Mouse (Mus musculus): Measurements from ENCODE around the gene Has3. TPM values are rescaled to one million over a fixed set of nuclear protein-coding genes. Genes with fewer than 3 reads are reported as not detected.

The Has3 gene
- polyA plus RNA-seq (2012; rRNA removed): 0.72 and 0.98 TPM in 2 replicates

DNA sequence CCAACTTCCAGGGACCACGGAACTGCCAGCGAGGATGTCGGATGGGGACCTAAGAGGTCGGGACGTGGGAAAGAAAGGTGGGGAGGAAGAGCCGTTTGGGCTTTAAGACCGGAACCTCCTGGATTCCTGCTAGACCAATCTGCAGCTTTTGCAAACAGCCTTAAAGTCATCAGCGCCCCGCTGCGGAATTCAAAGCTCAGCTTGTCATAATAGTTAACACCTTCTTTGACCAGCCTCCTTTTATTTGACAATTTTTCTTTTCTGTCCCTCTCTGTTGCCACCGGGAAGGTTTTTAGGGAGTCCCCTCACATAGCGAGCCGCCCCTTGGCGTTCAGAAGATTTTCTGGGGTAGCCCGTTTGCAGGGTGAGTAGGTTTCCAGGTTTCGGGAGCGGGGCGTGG is at the start of gene Has3:
Has3 (plus strand) TSS at position 192 of the 400 bp plus-strand sequence.
- Histone ChIP-seq H3K36me3 (ENCODE audit: control insufficient read depth, insufficient read depth, low read length) (no peaks in the 10 kb centered on the region), H3K4me3 (ENCODE audit: insufficient read depth, low read depth, low read length) (peak within 1 kb of the TSS; percentile 53), H3K4me1 (ENCODE audit: control insufficient read depth, insufficient read depth, low read length) (peaks cover 7% of the 10 kb centered on the region), H3K27ac (ENCODE audit: insufficient read depth, low read depth, low read length) (no peak within 1 kb of the TSS), H3K27me3 (replicated peaks; ENCODE audit: control insufficient read depth, insufficient read depth, low read length) (no peaks in the 10 kb centered on the region)
- WGBS: 12% methylated on average over 18 of the region's 18 CpGs
- peak; percentile 31 for DNase-seq
- no peak for TF ChIP-seq POLR2A (IDR thresholded peaks at IDR 0.05; ENCODE audit: low read depth, low read length)

DNA sequence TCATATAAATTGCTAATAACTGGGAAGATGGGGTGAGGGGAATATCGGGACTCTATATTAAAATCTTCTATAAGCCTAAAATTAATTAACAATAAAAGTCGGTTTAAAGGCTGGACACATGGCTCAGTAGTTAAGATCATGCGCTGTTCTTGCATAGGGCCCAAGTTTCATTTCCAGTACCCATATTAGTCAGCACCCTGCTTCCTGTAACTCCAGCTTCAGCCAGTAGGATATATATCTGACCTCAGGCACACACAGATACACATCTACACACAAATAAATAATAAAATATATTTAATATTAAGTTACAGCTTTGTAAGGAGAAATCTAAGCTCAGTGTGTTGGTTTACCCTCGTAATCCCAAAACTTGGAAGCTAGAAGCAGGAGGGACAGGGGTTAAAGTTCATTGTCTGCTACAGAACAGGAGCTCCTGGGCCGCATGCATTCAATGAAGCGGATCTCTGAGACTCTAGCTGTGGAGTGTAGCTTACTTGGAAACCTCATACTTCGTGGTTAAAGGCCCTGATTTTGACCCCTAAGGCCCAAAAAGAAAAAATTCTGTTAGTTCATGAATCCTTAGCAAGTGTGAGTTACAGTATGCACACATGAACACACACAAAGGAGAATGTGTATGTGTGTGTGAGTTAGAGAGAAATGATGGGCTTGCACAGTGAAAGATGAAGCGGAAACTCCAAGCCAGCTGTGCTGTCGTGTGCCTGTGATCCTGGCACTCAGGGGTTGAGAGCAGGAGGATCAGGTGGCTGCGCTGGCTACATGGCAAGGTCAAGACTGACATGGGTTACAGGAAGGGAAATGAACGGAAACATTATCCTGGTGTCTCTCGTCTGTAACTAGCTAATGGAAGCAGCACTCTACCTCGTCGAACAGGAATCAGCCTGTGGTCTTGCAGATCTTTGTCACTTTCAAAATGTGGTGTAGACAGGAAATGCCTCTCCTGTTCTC is 49.2 kb upstream of the Has3 start:
- peak; percentile 56 for DNase-seq
- Histone ChIP-seq H3K4me1 (ENCODE audit: control insufficient read depth, insufficient read depth, low read length) (peaks cover 22% of the 10 kb centered on the region), H3K36me3 (ENCODE audit: control insufficient read depth, insufficient read depth, low read length) (no peaks in the 10 kb centered on the region), H3K27me3 (replicated peaks; ENCODE audit: control insufficient read depth, insufficient read depth, low read length) (no peaks in the 10 kb centered on the region), H3K27ac (ENCODE audit: insufficient read depth, low read depth, low read length) (no peak overlapping the region), H3K4me3 (ENCODE audit: insufficient read depth, low read depth, low read length) (no peak overlapping the region)
- TF ChIP-seq CTCF (conservative IDR thresholded peaks at IDR 0.05; ENCODE audit: insufficient read depth, insufficient read length, low read depth, low read length) (no peak), POLR2A (IDR thresholded peaks at IDR 0.05; ENCODE audit: low read depth, low read length) (no peak)
- WGBS: 54% methylated on average over 14 of the region's 14 CpGs

DNA sequence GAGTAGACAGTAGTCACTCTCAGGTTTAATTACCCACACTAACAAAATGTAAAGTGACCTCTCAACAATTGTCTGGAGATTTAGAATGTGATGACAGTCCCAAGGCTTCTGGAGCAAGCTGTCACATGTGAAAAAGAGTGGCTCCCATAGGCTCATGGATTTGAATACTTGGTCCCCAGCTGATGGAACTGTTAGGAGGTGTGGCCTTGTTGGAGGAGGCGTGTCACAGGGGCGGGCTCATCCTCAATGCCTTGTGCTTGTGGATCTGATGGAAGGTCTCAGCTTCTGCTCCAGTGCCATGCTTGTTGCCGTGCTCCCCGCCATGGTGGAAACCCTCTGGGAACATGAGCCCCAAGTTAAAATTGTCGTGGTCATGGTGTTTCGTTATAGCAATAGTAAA is 41.1 kb upstream of the Has3 start:
- WGBS: 94% methylated on average over 6 of the region's 6 CpGs
- TF ChIP-seq CTCF (conservative IDR thresholded peaks at IDR 0.05; ENCODE audit: insufficient read depth, insufficient read length, low read depth, low read length) (no peak), POLR2A (IDR thresholded peaks at IDR 0.05; ENCODE audit: low read depth, low read length) (no peak)
- H3K27ac ChIP-seq (ENCODE audit: insufficient read depth, low read depth, low read length): no peak overlapping the region
- no peak overlapping the region for H3K4me3 ChIP-seq (ENCODE audit: insufficient read depth, low read depth, low read length)
- no peaks in the 10 kb centered on the region for H3K36me3 ChIP-seq (ENCODE audit: control insufficient read depth, insufficient read depth, low read length)
- H3K27me3 ChIP-seq (replicated peaks; ENCODE audit: control insufficient read depth, insufficient read depth, low read length): no peaks in the 10 kb centered on the region
- no peaks in the 10 kb centered on the region for H3K4me1 ChIP-seq (ENCODE audit: control insufficient read depth, insufficient read depth, low read length)
- no peak for DNase-seq

DNA sequence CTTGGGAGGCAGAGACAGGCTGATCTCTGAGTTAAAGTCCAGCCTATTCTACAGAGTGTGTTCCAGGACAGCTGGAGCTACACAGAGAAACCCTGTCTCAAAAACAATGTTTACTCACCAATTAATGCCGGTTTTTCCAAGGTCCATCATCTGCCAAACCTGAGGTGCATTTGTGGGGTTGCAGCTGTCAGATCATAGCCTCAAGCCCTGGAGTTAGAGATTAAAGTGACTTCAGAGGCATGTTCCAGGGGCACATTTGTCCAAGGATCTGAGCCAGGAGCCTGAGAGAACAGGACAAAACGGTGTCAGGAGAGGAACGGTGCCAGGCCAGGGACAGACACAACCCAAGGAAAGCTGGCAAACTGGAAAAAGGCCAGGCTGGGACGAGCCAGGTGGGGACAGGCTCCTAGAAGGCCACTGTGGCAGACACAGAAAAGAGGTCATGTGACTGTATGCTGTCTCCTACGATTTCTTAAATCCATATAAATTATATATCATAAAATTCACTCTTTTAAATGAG is 40.5 kb upstream of the Has3 start:
- no peak overlapping the region for H3K27ac ChIP-seq (ENCODE audit: insufficient read depth, low read depth, low read length)

DNA sequence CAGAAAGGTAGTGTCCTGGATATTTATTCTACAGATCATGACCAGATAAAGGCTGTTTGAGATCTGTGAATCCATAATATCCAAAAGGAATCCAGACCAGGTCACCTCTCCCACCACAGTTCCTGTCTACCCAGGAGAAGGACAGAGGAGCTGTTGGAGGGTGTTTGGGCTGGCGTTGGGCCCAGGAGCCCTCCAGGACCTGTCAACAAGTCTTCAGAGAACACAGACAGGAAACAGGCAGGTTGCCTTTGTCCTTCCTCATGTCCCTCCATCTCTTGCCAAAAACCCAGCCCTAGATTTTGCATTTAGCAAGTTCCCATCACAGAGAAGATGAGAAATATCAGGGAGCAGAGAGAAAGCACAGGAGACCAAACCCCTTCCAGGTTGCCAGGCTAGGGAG is 35.1 kb upstream of the Has3 start:
- WGBS: 70% methylated on average over 1 of the region's 1 CpGs
- TF ChIP-seq POLR2A (IDR thresholded peaks at IDR 0.05; ENCODE audit: low read depth, low read length) (no peak), CTCF (conservative IDR thresholded peaks at IDR 0.05; ENCODE audit: insufficient read depth, insufficient read length, low read depth, low read length) (no peak)
- no peak overlapping the region for H3K4me3 ChIP-seq (ENCODE audit: insufficient read depth, low read depth, low read length)
- H3K36me3 ChIP-seq (ENCODE audit: control insufficient read depth, insufficient read depth, low read length): no peaks in the 10 kb centered on the region
- H3K27me3 ChIP-seq (replicated peaks; ENCODE audit: control insufficient read depth, insufficient read depth, low read length): no peaks in the 10 kb centered on the region
- no peaks in the 10 kb centered on the region for H3K4me1 ChIP-seq (ENCODE audit: control insufficient read depth, insufficient read depth, low read length)
- peak; percentile 71 for DNase-seq
- H3K27ac ChIP-seq (ENCODE audit: insufficient read depth, low read depth, low read length): no peak overlapping the region

More for the DNA sequence above, 40.5 kb upstream of the Has3 start:
- 81% methylated on average over 5 of the region's 5 CpGs for WGBS
- Histone ChIP-seq H3K4me3 (ENCODE audit: insufficient read depth, low read depth, low read length) (no peak overlapping the region), H3K27me3 (replicated peaks; ENCODE audit: control insufficient read depth, insufficient read depth, low read length) (no peaks in the 10 kb centered on the region), H3K4me1 (ENCODE audit: control insufficient read depth, insufficient read depth, low read length) (no peaks in the 10 kb centered on the region), H3K36me3 (ENCODE audit: control insufficient read depth, insufficient read depth, low read length) (no peaks in the 10 kb centered on the region)
- peak; percentile 67 for DNase-seq
- TF ChIP-seq CTCF (conservative IDR thresholded peaks at IDR 0.05; ENCODE audit: insufficient read depth, insufficient read length, low read depth, low read length) (no peak), POLR2A (IDR thresholded peaks at IDR 0.05; ENCODE audit: low read depth, low read length) (no peak)

DNA sequence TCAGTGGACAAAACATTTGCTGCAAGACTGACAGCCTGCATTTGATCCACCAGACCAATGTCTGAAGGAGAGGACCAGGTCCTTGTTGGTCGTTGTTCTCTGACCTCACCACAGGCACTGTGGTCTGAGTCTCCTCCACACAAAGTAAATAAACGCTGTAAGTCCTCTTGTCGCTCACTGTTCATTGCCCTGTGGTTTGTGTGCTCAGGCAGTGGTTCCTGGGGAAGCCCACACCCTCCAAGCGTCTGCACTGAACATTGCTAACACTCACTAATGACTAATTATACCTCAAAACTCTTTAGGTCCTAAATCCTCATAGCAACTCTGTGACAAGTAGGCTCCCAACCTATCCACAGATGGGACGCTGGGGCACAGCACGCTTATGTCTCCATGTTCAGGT is 33.5 kb upstream of the Has3 start:
- no peak overlapping the region for H3K27ac ChIP-seq (ENCODE audit: insufficient read depth, low read depth, low read length)
- H3K27me3 ChIP-seq (replicated peaks; ENCODE audit: control insufficient read depth, insufficient read depth, low read length): no peaks in the 10 kb centered on the region
- no peak overlapping the region for H3K4me3 ChIP-seq (ENCODE audit: insufficient read depth, low read depth, low read length)
- H3K4me1 ChIP-seq (ENCODE audit: control insufficient read depth, insufficient read depth, low read length): no peaks in the 10 kb centered on the region
- 74% methylated on average over 6 of the region's 6 CpGs for WGBS
- H3K36me3 ChIP-seq (ENCODE audit: control insufficient read depth, insufficient read depth, low read length): no peaks in the 10 kb centered on the region
- TF ChIP-seq POLR2A (IDR thresholded peaks at IDR 0.05; ENCODE audit: low read depth, low read length) (no peak), CTCF (conservative IDR thresholded peaks at IDR 0.05; ENCODE audit: insufficient read depth, insufficient read length, low read depth, low read length) (no peak)
- no peak for DNase-seq

DNA sequence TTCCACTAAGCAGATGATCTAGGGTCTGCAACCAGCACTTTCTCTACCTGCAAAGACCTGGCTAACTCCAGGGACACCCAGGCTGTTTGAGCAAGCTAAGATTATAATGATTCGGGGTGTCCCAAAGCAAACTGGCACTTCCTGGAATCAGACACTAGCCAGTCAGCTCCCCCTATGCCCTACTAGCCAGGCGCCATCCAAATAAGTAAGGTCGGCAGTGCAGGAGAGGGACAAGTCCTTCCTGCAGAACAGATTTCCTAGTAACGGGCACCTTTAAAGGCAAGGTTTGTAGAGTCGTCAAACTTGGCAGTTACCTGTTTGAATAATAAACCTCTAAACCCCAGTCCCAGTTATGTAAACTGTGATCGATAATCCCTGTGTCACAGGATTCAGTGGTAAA is 31.2 kb upstream of the Has3 start:
- TF ChIP-seq CTCF (conservative IDR thresholded peaks at IDR 0.05; ENCODE audit: insufficient read depth, insufficient read length, low read depth, low read length): no peak
- TF ChIP-seq POLR2A (IDR thresholded peaks at IDR 0.05; ENCODE audit: low read depth, low read length): no peak
- DNase-seq: no peak
- no peaks in the 10 kb centered on the region for H3K4me1 ChIP-seq (ENCODE audit: control insufficient read depth, insufficient read depth, low read length)
- H3K36me3 ChIP-seq (ENCODE audit: control insufficient read depth, insufficient read depth, low read length): no peaks in the 10 kb centered on the region
- H3K4me3 ChIP-seq (ENCODE audit: insufficient read depth, low read depth, low read length): no peak overlapping the region
- no peak overlapping the region for H3K27ac ChIP-seq (ENCODE audit: insufficient read depth, low read depth, low read length)
- no peaks in the 10 kb centered on the region for H3K27me3 ChIP-seq (replicated peaks; ENCODE audit: control insufficient read depth, insufficient read depth, low read length)
- WGBS: 58% methylated on average over 6 of the region's 6 CpGs
